Mouse (Mus musculus): ENCODE data around the gene Pitpnm2. TPM values are rescaled to one million over a fixed set of nuclear protein-coding genes. Genes with fewer than 3 reads are reported as not detected.

Pitpnm2 gene
- polyA plus RNA-seq, 1 experiment from 2014 or later: 3.1 TPM

DNA sequence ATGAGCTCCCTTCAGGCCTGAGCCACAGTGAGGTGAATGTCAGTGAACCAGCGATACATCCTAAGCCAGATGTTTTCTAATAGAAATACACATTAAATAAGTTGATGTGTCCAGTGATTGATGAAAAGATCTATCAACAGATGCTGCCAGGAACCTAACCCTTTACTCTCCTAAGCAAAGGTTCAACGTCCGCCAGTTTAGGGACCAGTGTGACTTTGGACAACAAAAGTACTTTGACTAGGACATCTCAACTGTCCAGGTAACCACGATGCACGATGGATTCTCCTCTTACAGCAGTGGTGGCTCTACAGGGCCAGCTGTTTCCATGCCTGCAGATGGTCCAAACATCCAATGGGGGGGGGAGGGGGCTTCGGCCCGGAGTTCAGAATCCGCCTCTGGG lies 5.1 kb downstream of the Pitpnm2 start:
- no peaks in the 10 kb centered on the region for H3K36me3 ChIP-seq
- no peaks in the 10 kb centered on the region for H3K9me3 ChIP-seq
- 93% methylated on average over 8 of the region's 8 CpGs for WGBS
- peaks cover 23% of the 10 kb centered on the region for H3K4me1 ChIP-seq (replicated peaks)
- ATAC-seq: no peak
- H3K27me3 ChIP-seq (replicated peaks): no peaks in the 10 kb centered on the region
- H3K4me3 ChIP-seq (replicated peaks): no peak overlapping the region
- no peak overlapping the region for H3K9ac ChIP-seq
- no peak overlapping the region for H3K27ac ChIP-seq
- no peak overlapping the region for H3K4me2 ChIP-seq (replicated peaks)

DNA sequence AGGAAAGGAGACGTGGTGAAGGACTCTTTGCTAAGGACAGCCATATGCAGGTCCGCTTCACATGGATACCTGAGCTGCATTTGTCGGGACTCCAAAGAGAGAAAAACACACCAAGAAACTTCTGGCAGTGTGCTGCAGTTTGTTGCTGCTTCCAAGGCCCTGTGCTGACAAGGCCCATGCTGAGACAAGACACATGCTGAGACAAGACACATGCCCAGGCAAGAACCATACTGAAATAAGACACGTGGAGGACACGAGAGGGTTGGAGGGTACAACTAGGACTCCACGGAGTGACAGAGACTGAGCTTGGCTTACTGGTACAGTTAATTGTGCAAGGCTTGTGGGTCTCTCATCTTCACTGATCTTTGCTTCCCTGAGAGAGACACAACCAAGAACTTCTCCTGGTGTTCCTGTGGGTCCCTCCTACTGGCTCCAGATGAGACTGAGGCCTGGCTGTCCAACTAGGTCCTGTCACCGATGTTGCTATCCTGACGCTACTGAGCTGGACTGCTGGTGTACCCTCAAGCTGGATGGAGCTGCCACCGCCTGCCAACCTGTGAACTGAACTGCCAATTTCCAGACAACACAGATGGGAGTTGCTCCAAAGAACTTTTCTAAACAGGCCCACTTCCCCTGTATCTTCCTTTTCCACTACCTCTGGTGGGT lies 6.2 kb downstream of the Pitpnm2 start:
- 90% methylated on average over 9 of the region's 9 CpGs for WGBS
- ATAC-seq: no peak

DNA sequence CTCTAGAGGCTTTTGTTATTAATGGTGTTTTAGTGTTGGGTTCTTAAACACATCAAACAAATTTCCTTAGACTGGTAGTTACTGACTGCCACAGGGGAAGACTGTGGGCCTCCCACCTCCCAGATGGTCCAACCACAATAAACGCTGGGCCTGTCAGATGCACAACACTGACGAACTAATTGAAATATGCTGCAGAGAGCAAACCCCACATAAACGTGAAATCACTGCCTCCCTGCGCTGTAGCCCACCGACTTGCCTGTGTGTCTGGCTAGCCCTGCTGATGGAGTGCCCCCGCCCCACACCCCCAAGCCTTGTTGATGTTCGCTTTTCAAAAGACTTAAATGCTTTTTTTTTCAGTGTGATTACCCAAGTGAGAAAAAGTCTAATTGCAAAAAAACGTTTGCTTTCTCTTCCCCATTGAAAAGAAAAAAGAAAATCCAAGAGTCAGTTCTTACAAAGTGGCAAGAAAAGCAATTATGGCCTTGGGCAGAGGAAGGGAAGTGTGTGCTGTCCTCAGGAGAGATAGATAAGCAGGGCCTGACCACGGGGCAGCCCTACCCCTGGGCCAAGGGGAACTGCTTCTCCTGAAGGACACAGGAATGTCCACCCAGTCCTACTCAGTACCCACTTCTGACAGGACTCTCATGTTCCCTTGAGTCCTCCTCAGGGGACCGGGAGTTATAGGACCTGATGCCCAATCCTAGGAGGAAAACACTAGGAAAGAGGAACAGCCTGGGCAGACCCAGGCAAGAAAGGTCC lies 7.7 kb downstream of the Pitpnm2 start:
- ATAC-seq: no peak
- Histone ChIP-seq H3K27me3 (replicated peaks) (no peaks in the 10 kb centered on the region), H3K4me1 (replicated peaks) (peaks cover 11% of the 10 kb centered on the region), H3K4me2 (replicated peaks) (no peak overlapping the region), H3K9ac (no peak overlapping the region), H3K36me3 (no peaks in the 10 kb centered on the region), H3K4me3 (replicated peaks) (no peak overlapping the region), H3K9me3 (no peaks in the 10 kb centered on the region), H3K27ac (no peak overlapping the region)
- WGBS: 45% methylated on average over 10 of the region's 10 CpGs

More for the DNA sequence above, 6.2 kb downstream of the Pitpnm2 start:
- Histone ChIP-seq H3K27ac (no peak overlapping the region), H3K4me3 (replicated peaks) (no peak overlapping the region), H3K4me1 (replicated peaks) (peaks cover 17% of the 10 kb centered on the region), H3K36me3 (no peaks in the 10 kb centered on the region), H3K4me2 (replicated peaks) (no peak overlapping the region), H3K9me3 (no peaks in the 10 kb centered on the region), H3K27me3 (replicated peaks) (no peaks in the 10 kb centered on the region), H3K9ac (no peak overlapping the region)

DNA sequence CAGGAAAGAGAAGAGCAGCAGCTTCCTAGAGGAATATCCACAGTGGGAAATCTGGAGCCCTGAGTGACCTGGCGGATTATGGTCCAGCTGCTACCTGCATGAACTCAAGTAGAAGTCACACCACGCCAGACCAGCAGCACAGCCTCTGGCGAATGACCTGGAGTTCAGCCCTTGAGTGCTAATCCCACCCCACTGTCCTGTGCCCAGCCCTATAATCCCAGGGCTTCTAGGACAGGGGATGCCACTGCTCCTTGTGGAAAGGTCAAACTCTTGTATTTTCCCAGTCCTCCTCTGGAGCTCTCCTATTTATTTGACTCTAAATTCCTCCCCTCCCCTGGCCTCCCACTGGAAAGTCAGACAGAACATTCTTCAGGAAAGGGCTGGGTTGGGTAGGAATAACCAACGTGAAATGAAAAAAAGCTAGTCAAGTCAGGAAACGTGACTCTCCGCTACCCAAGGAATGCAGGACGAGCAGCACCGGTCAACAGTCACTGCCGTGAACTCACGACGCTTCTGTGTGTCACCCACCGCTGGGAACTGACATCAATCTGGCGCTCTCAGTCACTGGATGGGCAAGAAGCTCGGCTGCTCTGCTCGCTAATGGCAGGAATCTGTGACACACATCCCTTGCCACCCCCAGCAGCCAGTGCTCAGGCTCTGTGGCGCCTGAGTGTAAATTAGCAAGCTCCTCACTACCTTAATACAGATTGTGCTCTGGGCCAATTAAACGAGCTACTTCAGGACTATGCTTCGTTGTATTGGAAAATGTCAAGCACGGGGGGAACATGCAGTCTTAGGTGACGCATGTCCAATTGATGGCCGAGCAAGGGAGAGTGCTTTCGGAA lies 8.5 kb downstream of the Pitpnm2 start:
- ATAC-seq: no peak
- no peaks in the 10 kb centered on the region for H3K27me3 ChIP-seq (replicated peaks)
- H3K36me3 ChIP-seq: no peaks in the 10 kb centered on the region
- peak overlapping the region; percentile 20; the same call in 1 of the 2 replicates for H3K4me2 ChIP-seq (replicated peaks)
- H3K9me3 ChIP-seq: no peaks in the 10 kb centered on the region
- no peak overlapping the region for H3K4me3 ChIP-seq (replicated peaks)
- no peak overlapping the region for H3K27ac ChIP-seq
- 37% methylated on average over 22 of the region's 22 CpGs for WGBS
- peaks cover 11% of the 10 kb centered on the region for H3K4me1 ChIP-seq (replicated peaks)
- no peak overlapping the region; the same call in 1 of the 2 replicates for H3K9ac ChIP-seq

DNA sequence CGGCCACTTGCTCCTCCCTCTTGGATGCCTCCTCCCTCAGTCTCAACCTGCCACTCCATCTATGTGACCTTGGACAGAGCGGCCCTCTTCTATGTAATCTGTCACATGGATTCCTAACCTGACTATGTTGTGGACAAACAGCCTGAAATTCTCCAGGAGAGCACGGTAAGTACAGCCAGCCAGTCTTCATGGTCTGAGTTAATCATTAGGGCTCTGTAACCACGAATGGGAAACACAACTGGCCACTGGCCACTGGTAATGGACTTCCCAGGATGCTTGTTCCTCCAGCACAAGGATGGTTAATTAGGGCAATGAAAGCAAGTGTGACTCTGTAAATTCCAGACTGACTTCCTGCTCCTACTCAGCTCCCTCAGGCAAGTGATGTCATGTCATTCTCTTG lies 13.4 kb downstream of the Pitpnm2 start:
- no peaks in the 10 kb centered on the region for H3K9me3 ChIP-seq
- ATAC-seq: no peak
- no peak overlapping the region for H3K4me3 ChIP-seq (replicated peaks)
- no peaks in the 10 kb centered on the region for H3K27me3 ChIP-seq (replicated peaks)
- H3K27ac ChIP-seq: no peak overlapping the region
- H3K9ac ChIP-seq: no peak overlapping the region
- no peaks in the 10 kb centered on the region for H3K36me3 ChIP-seq
- peaks cover 33% of the 10 kb centered on the region for H3K4me1 ChIP-seq (replicated peaks)
- no peak overlapping the region for H3K4me2 ChIP-seq (replicated peaks)
- WGBS: 60% methylated on average over 4 of the region's 4 CpGs

DNA sequence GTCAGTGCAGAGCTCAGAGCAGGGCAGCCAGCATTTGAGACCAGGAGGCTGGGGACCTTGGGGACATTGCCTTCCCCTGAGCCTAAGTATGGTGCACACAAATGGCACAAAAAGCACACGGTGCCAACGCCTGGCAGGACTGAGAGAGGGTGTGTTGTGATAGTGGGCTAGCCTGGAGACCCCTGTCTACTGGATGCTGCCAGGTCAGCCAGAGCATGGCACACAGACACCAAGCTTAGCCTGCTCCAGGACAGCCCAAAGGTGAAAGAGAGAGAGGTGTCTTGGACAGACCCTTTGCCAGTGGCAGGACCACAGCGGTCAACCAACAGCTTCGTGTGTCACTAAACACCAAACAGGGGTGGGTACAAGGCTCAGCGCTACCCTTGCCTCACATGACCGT lies 14.8 kb downstream of the Pitpnm2 start:
- 91% methylated on average over 6 of the region's 6 CpGs for WGBS
- peaks cover 28% of the 10 kb centered on the region for H3K4me1 ChIP-seq (replicated peaks)

DNA sequence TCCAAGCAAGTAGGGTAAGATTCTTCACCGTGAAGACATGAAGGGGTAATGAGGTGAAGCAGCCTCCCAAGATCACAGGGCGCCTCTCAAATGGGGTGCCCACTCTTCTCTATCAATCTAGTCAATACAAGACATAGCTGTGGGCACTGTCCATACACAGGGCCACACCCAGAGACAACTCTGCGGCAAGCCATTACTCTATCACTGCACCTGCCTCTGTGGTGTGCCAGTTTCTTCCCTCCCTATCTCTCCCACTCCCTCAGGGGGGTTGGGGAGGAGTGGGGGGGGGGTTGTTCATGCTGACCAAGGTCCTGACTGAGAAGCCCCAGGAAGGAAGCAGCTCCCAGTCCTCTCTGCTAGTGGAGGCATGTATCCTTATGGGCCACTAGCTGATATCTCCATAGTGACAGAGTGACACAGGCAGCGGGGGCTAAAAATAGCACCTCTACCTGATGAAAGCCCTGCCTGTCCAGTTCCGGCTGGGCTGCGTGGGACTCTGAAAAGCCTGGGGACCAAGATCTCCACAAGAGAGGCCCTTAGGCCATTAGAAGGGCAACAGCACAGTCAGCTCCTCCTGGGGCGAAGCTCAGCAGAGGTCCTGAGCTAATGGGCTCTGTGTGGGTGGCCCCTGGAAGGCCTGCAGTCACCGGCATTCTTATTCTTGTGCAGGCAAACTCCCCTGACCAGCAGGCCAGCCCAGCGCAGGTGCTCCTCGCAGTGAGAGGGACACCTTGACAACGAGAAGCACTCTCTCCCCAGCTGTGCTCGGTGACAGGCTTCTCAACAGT lies 15.5 kb downstream of the Pitpnm2 start:
- H3K4me1 ChIP-seq (replicated peaks): peaks cover 28% of the 10 kb centered on the region
- H3K9ac ChIP-seq: no peak overlapping the region
- peak; percentile 49; the same call in 1 of the 2 replicates for ATAC-seq
- H3K9me3 ChIP-seq: no peaks in the 10 kb centered on the region
- H3K4me3 ChIP-seq (replicated peaks): no peak overlapping the region
- H3K4me2 ChIP-seq (replicated peaks): no peak overlapping the region
- no peaks in the 10 kb centered on the region for H3K36me3 ChIP-seq
- 57% methylated on average over 12 of the region's 12 CpGs for WGBS
- no peak overlapping the region for H3K27ac ChIP-seq
- no peaks in the 10 kb centered on the region for H3K27me3 ChIP-seq (replicated peaks)

More for the DNA sequence above, 14.8 kb downstream of the Pitpnm2 start:
- Histone ChIP-seq H3K9ac (no peak overlapping the region), H3K27me3 (replicated peaks) (no peaks in the 10 kb centered on the region), H3K4me3 (replicated peaks) (no peak overlapping the region), H3K9me3 (no peaks in the 10 kb centered on the region), H3K36me3 (no peaks in the 10 kb centered on the region), H3K4me2 (replicated peaks) (no peak overlapping the region), H3K27ac (no peak overlapping the region)
- no peak; the same call in 1 of the 2 replicates for ATAC-seq

DNA sequence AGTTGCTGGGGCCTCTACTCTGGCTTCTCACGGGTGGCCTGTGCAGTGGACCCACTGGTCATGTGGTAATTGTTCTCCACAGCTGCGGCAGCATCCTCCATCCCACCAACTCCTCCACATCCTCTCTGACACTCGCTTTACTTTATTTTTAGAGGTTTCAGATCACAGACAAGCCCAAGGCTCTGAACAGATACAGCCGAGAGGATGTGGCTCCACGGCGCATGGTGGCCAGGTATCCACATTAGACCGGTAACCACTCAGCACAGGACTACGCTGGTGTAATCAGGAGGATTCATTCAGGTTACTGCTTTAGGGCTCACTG lies 16.5 kb downstream of the Pitpnm2 start:
- Histone ChIP-seq H3K4me1 (replicated peaks) (peaks cover 28% of the 10 kb centered on the region), H3K36me3 (no peaks in the 10 kb centered on the region), H3K27me3 (replicated peaks) (no peaks in the 10 kb centered on the region), H3K4me2 (replicated peaks) (no peak overlapping the region), H3K4me3 (replicated peaks) (no peak overlapping the region), H3K9ac (no peak overlapping the region), H3K9me3 (no peaks in the 10 kb centered on the region), H3K27ac (peak overlapping the region; percentile 66)
- 72% methylated on average over 8 of the region's 8 CpGs for WGBS
- no peak for ATAC-seq

DNA sequence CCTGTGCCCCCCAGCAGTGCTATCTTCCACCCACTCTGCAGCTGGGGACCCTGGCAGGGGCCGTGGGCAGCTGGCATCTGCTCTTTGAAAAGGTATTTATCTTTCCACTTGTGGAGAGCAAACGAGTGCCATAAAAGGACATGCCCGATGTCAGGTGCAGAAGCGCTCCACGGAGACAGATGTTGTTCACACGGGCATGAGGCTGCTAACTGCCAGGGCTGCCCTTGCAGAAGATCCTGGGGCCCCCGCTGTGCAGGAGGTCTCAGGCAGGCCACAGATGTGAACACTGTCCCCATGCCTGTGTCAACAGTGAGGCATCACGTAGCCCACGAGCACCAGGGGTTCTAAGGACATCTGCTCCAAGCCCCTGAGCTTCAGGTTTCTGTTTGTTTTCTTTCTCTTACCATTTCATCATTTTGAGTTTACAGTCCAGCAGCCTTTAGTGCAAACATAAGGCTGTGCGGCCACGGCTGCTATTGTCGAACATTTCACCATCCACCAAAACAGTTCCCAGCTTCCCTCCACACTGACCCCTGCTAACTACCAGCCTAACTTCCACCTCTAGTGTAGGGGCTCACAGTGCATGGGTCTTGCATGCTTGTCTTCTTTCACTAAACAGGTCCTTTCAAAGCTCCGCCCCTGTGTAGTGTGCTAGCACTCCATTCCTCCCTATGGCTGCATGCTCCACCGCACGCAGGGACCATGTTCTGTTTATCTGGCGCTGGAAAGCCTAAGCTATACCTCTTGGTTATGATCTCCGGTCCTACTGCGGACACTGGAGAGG lies 17.0 kb downstream of the Pitpnm2 start:
- WGBS: 40% methylated on average over 18 of the region's 18 CpGs
- Histone ChIP-seq H3K4me2 (replicated peaks) (no peak overlapping the region), H3K27ac (peak overlapping the region; percentile 66), H3K9ac (no peak overlapping the region), H3K36me3 (no peaks in the 10 kb centered on the region), H3K27me3 (replicated peaks) (no peaks in the 10 kb centered on the region), H3K4me1 (replicated peaks) (peaks cover 28% of the 10 kb centered on the region), H3K4me3 (replicated peaks) (no peak overlapping the region), H3K9me3 (no peaks in the 10 kb centered on the region)
- peak; percentile 71 for ATAC-seq

DNA sequence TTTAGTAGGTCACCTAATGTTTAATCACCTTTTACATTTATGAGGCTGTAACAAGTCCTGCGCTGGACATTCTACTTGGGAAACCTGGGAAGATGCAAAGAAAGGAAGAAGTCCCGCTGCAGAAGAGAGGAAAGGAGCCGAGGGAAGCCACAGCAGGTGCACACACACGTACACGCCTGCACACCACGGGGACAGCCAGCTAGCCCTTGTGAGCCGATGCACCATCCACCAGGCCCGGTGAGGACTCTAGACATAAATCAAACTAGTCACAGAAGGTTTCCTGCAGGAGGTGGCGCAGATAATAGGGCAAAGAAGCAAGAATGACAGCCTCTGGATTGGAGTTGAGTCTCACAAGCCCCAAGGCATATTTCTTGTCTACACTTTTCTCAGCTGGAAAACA lies 19.1 kb downstream of the Pitpnm2 start:
- no peak overlapping the region for H3K9ac ChIP-seq
- WGBS: 75% methylated on average over 9 of the region's 9 CpGs
- H3K4me1 ChIP-seq (replicated peaks): peaks cover 28% of the 10 kb centered on the region
- H3K27ac ChIP-seq: no peak overlapping the region
- no peaks in the 10 kb centered on the region for H3K36me3 ChIP-seq
- no peak overlapping the region for H3K4me3 ChIP-seq (replicated peaks)
- H3K9me3 ChIP-seq: no peaks in the 10 kb centered on the region
- no peak overlapping the region for H3K4me2 ChIP-seq (replicated peaks)
- ATAC-seq: no peak
- H3K27me3 ChIP-seq (replicated peaks): no peaks in the 10 kb centered on the region

DNA sequence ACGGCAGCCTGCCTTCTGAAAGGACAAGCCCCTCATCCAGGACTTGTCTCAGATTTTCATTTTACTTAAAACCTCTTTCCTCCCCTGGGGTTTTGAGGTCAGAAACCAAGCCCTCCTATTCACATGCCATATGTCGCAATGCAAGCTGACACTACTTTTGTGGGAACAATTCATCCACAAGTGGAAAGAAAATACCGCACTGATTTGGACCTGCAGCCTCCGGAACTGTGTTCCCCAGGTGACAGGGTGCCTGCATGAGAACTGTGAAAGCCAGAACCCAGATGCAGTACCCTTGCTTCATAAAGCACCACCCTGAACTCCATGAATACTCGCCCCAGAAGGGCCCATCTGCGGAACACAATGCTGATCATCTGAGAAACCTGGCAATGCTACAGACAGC lies 22.4 kb downstream of the Pitpnm2 start:
- Histone ChIP-seq H3K9ac (no peak overlapping the region), H3K9me3 (no peaks in the 10 kb centered on the region), H3K4me2 (replicated peaks) (no peak overlapping the region), H3K27me3 (replicated peaks) (no peaks in the 10 kb centered on the region), H3K4me1 (replicated peaks) (peaks cover 2% of the 10 kb centered on the region; the same call in 1 of the 2 replicates), H3K27ac (no peak overlapping the region), H3K36me3 (no peaks in the 10 kb centered on the region), H3K4me3 (replicated peaks) (no peak overlapping the region)
- WGBS: 71% methylated on average over 6 of the region's 6 CpGs
- no peak for ATAC-seq

Measured in intestine, embryonic 15.5 days (tissue).